In the genomic region with DNA sequence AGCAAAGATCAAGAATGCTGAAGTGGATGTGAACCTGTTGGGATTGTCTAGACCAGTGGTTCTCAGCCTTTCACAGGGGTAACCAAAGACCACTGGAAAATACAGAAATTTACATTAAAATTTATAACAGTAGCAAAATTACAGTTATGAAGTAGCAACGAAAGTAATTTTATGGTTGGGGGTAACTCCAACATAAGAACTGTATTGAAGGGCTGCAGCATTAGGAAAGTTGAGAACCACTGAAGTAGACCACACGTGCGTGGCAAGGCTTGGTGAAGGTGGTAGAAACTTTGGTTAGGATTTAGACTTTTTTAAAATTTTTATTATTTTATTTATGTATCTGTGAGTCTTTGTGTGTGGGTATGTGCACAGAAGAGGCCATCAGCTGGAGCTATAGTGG, we compare ENCODE assay signal across 8 mouse cellular contexts. TPM values are rescaled to one million over a fixed set of nuclear protein-coding genes. Genes with fewer than 3 reads are reported as not detected.
DNase-seq lines count a peak whose midpoint lies in the region; ATAC-seq and TF ChIP-seq lines count a peak whose summit lies in the region.

A gene (plus strand): TSS at position 301 of the 400 bp plus-strand sequence.

- no peaks in the 10 kb centered on the region for H3K27me3 ChIP-seq in lung, embryonic 15.5 days
- no peaks in the 10 kb centered on the region for H3K27me3 ChIP-seq in embryonic facial prominence, embryonic 12.5 days
- no peaks in the 10 kb centered on the region for H3K27me3 ChIP-seq in heart, postnatal 0 days (ENCODE audit: control insufficient read depth, insufficient read depth, low read length)
- H3K27me3 ChIP-seq in limb, embryonic 10.5 days (ENCODE audit: low read depth, poor library complexity, severe bottlenecking) = no peaks in the 10 kb centered on the region
- H3K27me3 ChIP-seq in neural tube, embryonic 15.5 days (replicated peaks) = no peaks in the 10 kb centered on the region

- H3K9ac ChIP-seq in lung, embryonic 15.5 days = no peak within 1 kb of the TSS
- no peak within 1 kb of the TSS for H3K9ac ChIP-seq in embryonic facial prominence, embryonic 12.5 days
- no peak within 1 kb of the TSS for H3K9ac ChIP-seq in heart, postnatal 0 days (replicated peaks; ENCODE audit: low read depth, low read length)
- no peak within 1 kb of the TSS for H3K9ac ChIP-seq in neural tube, embryonic 15.5 days (replicated peaks)

- H3K27ac ChIP-seq in lung, embryonic 15.5 days = no peak within 1 kb of the TSS
- H3K27ac ChIP-seq in embryonic facial prominence, embryonic 12.5 days = peak within 1 kb of the TSS; percentile 75; the same call in 1 of the 2 replicates
- no peak within 1 kb of the TSS for H3K27ac ChIP-seq in heart, postnatal 0 days (ENCODE audit: low read depth)
- peak within 1 kb of the TSS; percentile 92 for H3K27ac ChIP-seq in limb, embryonic 10.5 days
- no peak within 1 kb of the TSS for H3K27ac ChIP-seq in neural tube, embryonic 15.5 days (replicated peaks)

- WGBS in lung, embryonic 15.5 days = 92% methylated on average over 3 of the region's 3 CpGs
- 91% methylated on average over 3 of the region's 3 CpGs for WGBS in embryonic facial prominence, embryonic 12.5 days
- WGBS in heart, postnatal 0 days = 96% methylated on average over 3 of the region's 3 CpGs
- WGBS in limb, embryonic 10.5 days = 94% methylated on average over 3 of the region's 3 CpGs
- 98% methylated on average over 3 of the region's 3 CpGs for WGBS in neural tube, embryonic 15.5 days

- no peaks in the 10 kb centered on the region for H3K9me3 ChIP-seq in lung, embryonic 15.5 days
- H3K9me3 ChIP-seq in embryonic facial prominence, embryonic 12.5 days = no peaks in the 10 kb centered on the region
- H3K9me3 ChIP-seq in heart, postnatal 0 days (replicated peaks; ENCODE audit: control insufficient read depth, low read length) = no peaks in the 10 kb centered on the region
- no peaks in the 10 kb centered on the region for H3K9me3 ChIP-seq in limb, embryonic 10.5 days (replicated peaks)
- no peaks in the 10 kb centered on the region for H3K9me3 ChIP-seq in neural tube, embryonic 15.5 days (replicated peaks)

- TF ChIP-seq EP300 in heart, postnatal 0 days (IDR thresholded peaks at IDR 0.05; ENCODE audit: low read depth) = no peak

- H3K36me3 ChIP-seq in lung, embryonic 15.5 days = peaks cover 17% of the 10 kb centered on the region
- H3K36me3 ChIP-seq in embryonic facial prominence, embryonic 12.5 days = peaks cover 24% of the 10 kb centered on the region
- H3K36me3 ChIP-seq in heart, postnatal 0 days (replicated peaks; ENCODE audit: control insufficient read depth, insufficient read depth, low read length) = peaks cover 17% of the 10 kb centered on the region
- H3K36me3 ChIP-seq in limb, embryonic 10.5 days = peaks cover 31% of the 10 kb centered on the region
- peaks cover 56% of the 10 kb centered on the region for H3K36me3 ChIP-seq in neural tube, embryonic 15.5 days

- 0 out of 2 replicates have a peak within 1 kb of the TSS, but pooled peaks have one; percentile 83 for H3K4me3 ChIP-seq in lung, embryonic 15.5 days
- peak within 1 kb of the TSS; percentile 82; the same call in 1 of the 2 replicates for H3K4me3 ChIP-seq in embryonic facial prominence, embryonic 12.5 days
- no peak within 1 kb of the TSS for H3K4me3 ChIP-seq in heart, postnatal 0 days (ENCODE audit: low read depth, low read length)
- peak within 1 kb of the TSS; percentile 92 for H3K4me3 ChIP-seq in limb, embryonic 10.5 days
- peak within 1 kb of the TSS; percentile 86; the same call in 1 of the 2 replicates for H3K4me3 ChIP-seq in neural tube, embryonic 15.5 days (replicated peaks)

- peaks cover 16% of the 10 kb centered on the region for H3K4me1 ChIP-seq in lung, embryonic 15.5 days
- H3K4me1 ChIP-seq in embryonic facial prominence, embryonic 12.5 days = peaks cover 20% of the 10 kb centered on the region
- H3K4me1 ChIP-seq in heart, postnatal 0 days (ENCODE audit: control insufficient read depth, insufficient read depth) = peaks cover 7% of the 10 kb centered on the region
- peaks cover 29% of the 10 kb centered on the region for H3K4me1 ChIP-seq in limb, embryonic 10.5 days
- peaks cover 29% of the 10 kb centered on the region for H3K4me1 ChIP-seq in neural tube, embryonic 15.5 days

- TF ChIP-seq CTCF in heart, postnatal 0 days (IDR thresholded peaks at IDR 0.05; ENCODE audit: low read depth) = no peak

- H3K4me2 ChIP-seq in lung, embryonic 15.5 days = peak within 1 kb of the TSS; percentile 66
- peak within 1 kb of the TSS; percentile 84 for H3K4me2 ChIP-seq in embryonic facial prominence, embryonic 12.5 days (replicated peaks)
- no peak within 1 kb of the TSS for H3K4me2 ChIP-seq in heart, postnatal 0 days (ENCODE audit: low read depth, low read length)
- peak within 1 kb of the TSS; percentile 72; the same call in 1 of the 2 replicates for H3K4me2 ChIP-seq in neural tube, embryonic 15.5 days

- no peak for DNase-seq in lung, postnatal 4 days
- no peak for DNase-seq in heart, postnatal 0 days (ENCODE audit: low spot score)
- no peak for DNase-seq in limb, embryonic 10.5 days (ENCODE audit: low spot score)
- DNase-seq in ovary, postnatal 10 days (ENCODE audit: low spot score) = no peak
- DNase-seq in cerebellum, postnatal 25 days = no peak

- no peak for ATAC-seq in lung, embryonic 15.5 days (ENCODE audit: borderline replicate concordance, extremely low read depth, low FRiP score, low TSS enrichment)
- ATAC-seq in embryonic facial prominence, embryonic 12.5 days (ENCODE audit: insufficient number of reproducible peaks, insufficient read depth, low FRiP score, low TSS enrichment) = no peak
- no peak for ATAC-seq in heart, postnatal 0 days (ENCODE audit: insufficient read depth, low read depth)
- no peak for ATAC-seq in neural tube, embryonic 15.5 days (ENCODE audit: low FRiP score)

RNA-seq across cellular contexts. Expression of the gene that starts here (rescaled TPM):
- polyA plus RNA-seq in lung, embryonic 15.5 days (2015; fragmentation: Nextera tagmentation; extraction: Ambion mirVana) = 78.4 and 79.8 TPM in 2 replicates
- 78.5 and 85.9 TPM in 2 replicates for polyA plus RNA-seq in embryonic facial prominence, embryonic 12.5 days (2016; fragmentation: Nextera tagmentation; extraction: Ambion mirVana)
- total RNA-seq in heart, postnatal 0 days (2014; rRNA removed; ENCODE audit: low replicate concordance) = 58.8 and 70.6 TPM in 2 replicates
- polyA plus RNA-seq in heart, postnatal 0 days (2015; fragmentation: Nextera tagmentation; extraction: Ambion mirVana) = 48.0 and 49.6 TPM in 2 replicates
- polyA plus RNA-seq in limb, embryonic 10.5 days (2016; fragmentation: Nextera tagmentation; extraction: Ambion mirVana) = 68.7 and 82.4 TPM in 2 replicates
- 69.9 and 71.2 TPM in 2 replicates for polyA plus RNA-seq in neural tube, embryonic 15.5 days (2015; fragmentation: Nextera tagmentation; extraction: Ambion mirVana)

Comparison
In these comparisons a context has a peak if more than half of its experiments do, and no peak if none do; other contexts are left out.
1. H3K27ac ChIP-seq: peak in embryonic facial prominence, embryonic 12.5 days (single experiment) and limb, embryonic 10.5 days (single experiment); none in lung, embryonic 15.5 days (single experiment), heart, postnatal 0 days (single experiment) and neural tube, embryonic 15.5 days (single experiment).